Mouse (Mus musculus) heart, adult 2 months (tissue): ENCODE data around the gene Faap20.

ENCODE experiments used
- CTCF ChIP-seq: fragments of 200-600 bp; IDR thresholded peaks from 2 replicates; pipeline ENCODE4 v1.8.1; 2022; ENCODE audit warnings: antibody characterized with exemption, mild to moderate bottlenecking, moderate library complexity
- EP300 ChIP-seq: fragments of 200-500 bp; IDR thresholded peaks from 2 replicates; pipeline ENCODE4 v1.6.1; 2011; ENCODE audit warnings: low read depth, low read length, control low read depth; ENCODE audit not compliant: insufficient read depth
- POLR2A ChIP-seq: fragments of 200-500 bp; IDR thresholded peaks from 2 replicates; pipeline ENCODE4 v1.6.1; 2011; ENCODE audit warnings: mild to moderate bottlenecking, low read depth, low read length, control low read depth; ENCODE audit not compliant: insufficient read depth

DNA sequence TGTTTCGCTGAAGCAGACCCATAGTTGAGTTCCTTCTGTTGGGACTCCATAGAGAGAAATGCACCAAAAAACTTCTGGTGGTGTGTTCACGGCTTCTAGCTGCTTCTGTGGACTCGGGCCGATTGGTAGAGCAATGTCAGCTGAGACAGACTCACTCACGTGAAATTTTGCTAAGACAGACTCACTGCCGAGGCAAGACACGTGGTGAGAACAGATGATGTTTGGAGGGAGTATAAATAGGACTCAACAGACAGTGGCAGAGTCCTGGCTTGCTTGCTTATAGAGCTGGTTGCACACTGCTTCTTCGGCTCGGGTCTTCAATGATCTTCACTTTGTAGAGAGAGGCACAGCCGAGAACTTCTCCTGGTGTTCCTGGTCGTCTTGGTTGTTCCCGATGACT, 6.4 kb upstream of the Faap20 start:
- no peak for TF ChIP-seq EP300
- TF ChIP-seq CTCF = no peak
- TF ChIP-seq POLR2A = no peak
